Comparison of ENCODE assay signal across 11 mouse cellular contexts in genomic region chr11:118792163-118792915, GRCm38 (mm10).
DNase-seq lines count a peak whose midpoint lies in the region.
"Had no signal": no experiment of that assay in that cellular context is flagged by ENCODE, and none has a peak within 500 bp of the region (broad histone marks: within the 10 kb centered on the region; RNA-seq: fewer than 3 reads in every experiment).

No protein-coding gene starts in this region.

- no peaks in the 10 kb centered on the region for H3K36me3 ChIP-seq in hindbrain, embryonic 10.5 days
- H3K36me3 ChIP-seq: liver, embryonic 13.5 days had no signal

- DNase-seq in layer of hippocampus, adult 11-12 months (ENCODE audit: low spot score), result peak; percentile 73
- no peak for DNase-seq in layer of hippocampus, postnatal 25 days (ENCODE audit: extremely low spot score in 1 of 2, low spot score in 1 of 2)
- DNase-seq in hindbrain, embryonic 10.5 days (ENCODE audit: low spot score), result no peak
- DNase-seq in left cerebral cortex, postnatal 36 days (ENCODE audit: low spot score in 2 of 2), result peak; percentile 81 to 86
- peak; percentile 80 to 87 for DNase-seq in right cerebral cortex, postnatal 36 days (ENCODE audit: low spot score in 2 of 2)
- DNase-seq in embryo, embryonic 9.5 days (ENCODE audit: extremely low spot score), result no peak
- DNase-seq in gastrocnemius, adult 18-20 months (ENCODE audit: low spot score), result no peak
- DNase-seq in heart, postnatal 14 days, result no peak
- DNase-seq: liver, embryonic 13.5 days; thymus, postnatal 14 days had no signal

- peaks cover 52% of the 10 kb centered on the region for H3K4me1 ChIP-seq in hindbrain, embryonic 10.5 days (replicated peaks)
- H3K4me1 ChIP-seq: liver, embryonic 13.5 days had no signal

- peak overlapping the region; percentile 85 for H3K27ac ChIP-seq in hindbrain, embryonic 10.5 days
- H3K27ac ChIP-seq: liver, embryonic 13.5 days had no signal

- H3K4me3 ChIP-seq in hindbrain, embryonic 10.5 days, result no peak overlapping the region
- H3K4me3 ChIP-seq: erythroblast, embryonic 14.5 days; liver, embryonic 13.5 days had no signal

- whole genome bisulfite sequencing in hindbrain, embryonic 10.5 days, result 79% methylated on average over 9 of the region's 9 CpGs

- 0 out of 2 replicates have a peak, but pooled peaks cover 6% of the 10 kb centered on the region for H3K9me3 ChIP-seq in hindbrain, embryonic 10.5 days
- H3K9me3 ChIP-seq: liver, embryonic 13.5 days had no signal

- intact Hi-C loops in left cerebral cortex, postnatal 36 days (cut with DNase I), result loop anchor here (2.0 to 5.0 kb wide), 3 partner anchors 50 to 116 kb away; no protein-coding TSS in a partner anchor
- intact Hi-C loops in heart, postnatal 14 days (cut with DNase I), result no loop called here

- no peaks in the 10 kb centered on the region for H3K27me3 ChIP-seq in hindbrain, embryonic 10.5 days (ENCODE audit: insufficient read depth, poor library complexity, severe bottlenecking)
- H3K27me3 ChIP-seq: liver, embryonic 13.5 days had no signal

Comparison
In these comparisons a context has a peak if more than half of its experiments do, and no peak if none do; other contexts are left out.
1. DNase-seq: peak in layer of hippocampus, adult 11-12 months (single experiment), left cerebral cortex, postnatal 36 days (2 of 2) and right cerebral cortex, postnatal 36 days (2 of 2); none in layer of hippocampus, postnatal 25 days (0 of 2), hindbrain, embryonic 10.5 days (single experiment), embryo, embryonic 9.5 days (single experiment), gastrocnemius, adult 18-20 months (single experiment) and heart, postnatal 14 days (0 of 2).